Mouse (Mus musculus): ENCODE results near the gene Dnah8.

- no peak for TF ChIP-seq CTCF (IDR thresholded peaks at IDR 0.05; ENCODE audit: extremely low read depth, insufficient read depth, low read length)
- TF ChIP-seq POLR2A (IDR thresholded peaks at IDR 0.05; ENCODE audit: extremely low read depth, insufficient read depth, low read length) = no peak
Observed at GRCm38 (mm10) chr17:30892086-30892485, 267.9 kb downstream of the Dnah8 start.
